Mouse (Mus musculus): ENCODE measurements around the gene Trim27. TPM values are rescaled to one million over a fixed set of nuclear protein-coding genes. Genes with fewer than 3 reads are reported as not detected.

Trim27 gene
- polyA plus RNA-seq, 1 experiment = 45.6 TPM

DNA sequence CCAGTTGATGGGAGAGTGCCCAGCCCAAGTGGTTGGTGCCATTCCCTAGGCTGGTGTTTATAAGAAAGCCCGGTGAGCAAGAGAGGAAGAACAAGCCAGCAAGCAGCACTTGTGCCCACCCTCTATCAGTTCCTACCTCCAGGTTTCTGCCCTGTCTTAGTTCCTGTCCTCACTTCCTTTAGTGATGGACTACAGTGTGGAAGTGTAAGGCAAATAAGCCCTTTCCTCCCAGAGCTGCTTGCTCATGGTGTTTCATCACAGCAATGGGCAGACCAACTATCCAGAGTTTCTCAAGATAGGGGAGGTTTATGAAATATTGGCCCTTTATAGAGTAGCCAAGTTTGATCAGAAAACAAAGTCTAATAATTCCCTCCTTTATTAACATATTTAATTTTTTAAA is 37.5 kb downstream of the Trim27 start:
- 17% methylated on average over 1 of the region's 1 CpGs for WGBS
- Histone ChIP-seq H3K4me3 (replicated peaks; ENCODE audit: control insufficient read depth, low read depth, low read length) (no peak overlapping the region), H3K27ac (ENCODE audit: control insufficient read depth, insufficient read depth, low read depth, low read length, poor library complexity) (no peak overlapping the region), H3K4me1 (ENCODE audit: control insufficient read depth, insufficient read depth, low read length) (no peaks in the 10 kb centered on the region; the same call in 1 of the 2 replicates)
- TF ChIP-seq CTCF (IDR thresholded peaks at IDR 0.05; ENCODE audit: control insufficient read depth, insufficient read depth, low read length) = no peak
- no peak for TF ChIP-seq POLR2A (IDR thresholded peaks at IDR 0.05; ENCODE audit: borderline replicate concordance, control insufficient read depth, low read depth, low read length)

DNA sequence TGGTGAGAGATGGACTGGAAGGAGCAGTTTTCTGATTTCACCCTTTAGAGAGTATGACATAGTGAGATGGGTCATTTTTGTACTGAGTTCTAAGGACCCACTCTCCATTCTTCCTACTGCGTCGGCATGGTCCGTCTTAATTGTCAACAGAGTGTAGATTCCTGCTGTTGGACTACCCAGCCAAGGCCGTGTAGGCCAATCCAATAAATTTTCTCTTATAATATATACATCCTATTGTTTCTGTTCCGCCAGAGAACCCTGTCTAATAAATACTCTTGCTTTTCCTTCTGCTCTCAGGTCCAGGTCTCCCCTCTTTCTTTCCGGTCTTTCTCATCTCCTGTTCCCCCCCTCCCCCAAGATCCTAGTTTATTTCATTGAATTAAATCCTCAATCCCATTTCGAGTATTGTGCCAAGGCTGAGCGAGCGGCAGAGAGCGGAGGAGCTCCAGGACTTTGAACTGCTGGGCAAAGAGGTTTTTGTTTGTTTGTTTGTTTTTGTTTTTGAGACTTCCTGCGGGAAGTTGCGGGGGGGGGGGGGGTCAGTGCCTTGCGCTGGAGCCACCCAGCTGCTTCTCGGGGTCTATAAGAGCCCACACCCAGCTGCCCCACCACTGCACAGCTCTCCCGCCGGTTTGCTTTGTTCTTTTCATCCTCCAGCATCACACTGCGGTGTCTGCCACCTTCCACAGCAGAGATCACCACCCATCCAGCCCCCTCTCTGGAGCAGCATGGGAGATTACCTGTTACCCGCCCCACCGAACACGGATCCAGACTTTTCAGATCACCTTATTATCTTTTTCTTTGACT is 42.6 kb downstream of the Trim27 start:
- TF ChIP-seq CTCF (IDR thresholded peaks at IDR 0.05; ENCODE audit: control insufficient read depth, insufficient read depth, low read length) = no peak
- no peak for TF ChIP-seq POLR2A (IDR thresholded peaks at IDR 0.05; ENCODE audit: borderline replicate concordance, control insufficient read depth, low read depth, low read length)
- no peaks in the 10 kb centered on the region; the same call in 1 of the 2 replicates for H3K4me1 ChIP-seq (ENCODE audit: control insufficient read depth, insufficient read depth, low read length)
- 29% methylated on average over 20 of the region's 20 CpGs for WGBS
- no peak overlapping the region for H3K27ac ChIP-seq (ENCODE audit: control insufficient read depth, insufficient read depth, low read depth, low read length, poor library complexity)
- peak overlapping the region; percentile 61 for H3K4me3 ChIP-seq (replicated peaks; ENCODE audit: control insufficient read depth, low read depth, low read length)

DNA sequence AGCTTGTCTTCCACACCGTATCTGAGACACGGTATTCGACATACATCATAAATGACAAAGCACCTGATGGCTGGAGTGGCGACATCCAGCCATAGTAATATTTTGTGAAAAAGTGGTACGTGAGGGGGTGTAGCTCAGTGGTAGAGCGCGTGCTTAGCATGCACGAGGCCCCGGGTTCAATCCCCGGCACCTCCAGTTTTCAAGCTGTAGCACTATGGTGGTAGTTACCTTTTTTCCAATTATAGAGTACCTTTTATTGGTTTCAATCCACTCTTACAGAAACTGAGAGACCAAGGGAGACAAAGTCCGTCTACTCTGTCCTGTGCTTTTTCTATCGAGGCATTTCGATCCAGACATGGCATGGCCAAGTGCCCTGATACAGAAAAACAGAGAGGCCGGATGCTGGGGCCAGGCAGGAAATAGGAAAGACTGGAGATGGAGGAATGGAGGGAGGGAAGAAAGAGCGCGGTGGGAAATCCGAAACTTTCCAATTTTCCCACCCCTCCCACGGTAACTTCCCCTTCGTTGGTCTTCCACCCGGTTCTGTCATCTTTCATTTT is 43.3 kb downstream of the Trim27 start:
- H3K27ac ChIP-seq (ENCODE audit: control insufficient read depth, insufficient read depth, low read depth, low read length, poor library complexity) = no peak overlapping the region
- no peak for TF ChIP-seq CTCF (IDR thresholded peaks at IDR 0.05; ENCODE audit: control insufficient read depth, insufficient read depth, low read length)
- TF ChIP-seq POLR2A (IDR thresholded peaks at IDR 0.05; ENCODE audit: borderline replicate concordance, control insufficient read depth, low read depth, low read length) = no peak
- H3K4me3 ChIP-seq (replicated peaks; ENCODE audit: control insufficient read depth, low read depth, low read length) = peak overlapping the region; percentile 61
- H3K4me1 ChIP-seq (ENCODE audit: control insufficient read depth, insufficient read depth, low read length) = no peaks in the 10 kb centered on the region
- under 1% methylated on average over 20 of the region's 20 CpGs for WGBS

DNA sequence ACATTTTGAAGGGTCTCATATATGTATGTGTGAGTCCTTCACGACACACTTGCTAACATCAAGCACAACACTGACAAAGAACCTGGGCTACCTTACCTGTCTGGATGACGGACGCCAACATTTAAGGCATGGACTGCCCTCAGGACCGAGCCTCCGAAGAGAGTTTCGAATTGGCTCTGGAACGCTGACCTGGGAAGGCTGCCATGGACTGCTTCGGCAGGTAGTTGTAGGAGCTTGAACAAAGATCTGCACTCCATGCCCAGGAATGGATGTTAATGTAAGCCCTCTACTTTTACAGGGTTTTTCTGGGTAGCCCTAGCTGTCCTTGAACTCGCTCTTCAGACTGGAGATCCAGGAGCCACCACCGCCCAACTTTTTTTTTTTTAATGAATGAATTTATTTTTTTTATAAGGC is 44.0 kb downstream of the Trim27 start:
- WGBS = 6% methylated on average over 10 of the region's 10 CpGs
- H3K27ac ChIP-seq (ENCODE audit: control insufficient read depth, insufficient read depth, low read depth, low read length, poor library complexity) = no peak overlapping the region
- TF ChIP-seq CTCF (IDR thresholded peaks at IDR 0.05; ENCODE audit: control insufficient read depth, insufficient read depth, low read length) (no peak), POLR2A (IDR thresholded peaks at IDR 0.05; ENCODE audit: borderline replicate concordance, control insufficient read depth, low read depth, low read length) (no peak)
- H3K4me3 ChIP-seq (replicated peaks; ENCODE audit: control insufficient read depth, low read depth, low read length) = peak overlapping the region; percentile 31
- no peaks in the 10 kb centered on the region for H3K4me1 ChIP-seq (ENCODE audit: control insufficient read depth, insufficient read depth, low read length)

DNA sequence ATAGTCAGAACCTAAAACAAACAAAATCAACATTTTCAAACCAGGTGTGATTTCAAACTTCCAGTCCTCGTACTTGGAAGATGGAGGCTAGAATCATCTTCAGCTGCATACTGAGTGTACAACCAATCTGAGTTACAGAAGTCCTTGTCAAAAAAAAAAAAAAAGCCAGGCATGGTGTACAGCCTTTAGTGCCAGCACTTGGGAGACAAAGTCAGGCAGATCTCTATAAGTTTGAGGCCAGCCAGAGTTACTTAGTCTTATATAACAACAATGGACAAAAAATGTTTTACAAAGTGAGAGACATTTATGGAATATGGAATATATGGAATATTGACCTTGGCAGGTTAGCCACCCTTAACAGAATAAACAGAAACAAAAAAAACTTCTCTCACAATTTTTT is 45.1 kb downstream of the Trim27 start:
- TF ChIP-seq CTCF (IDR thresholded peaks at IDR 0.05; ENCODE audit: control insufficient read depth, insufficient read depth, low read length) (no peak), POLR2A (IDR thresholded peaks at IDR 0.05; ENCODE audit: borderline replicate concordance, control insufficient read depth, low read depth, low read length) (no peak)
- 85% methylated on average over 1 of the region's 1 CpGs for WGBS
- H3K4me1 ChIP-seq (ENCODE audit: control insufficient read depth, insufficient read depth, low read length) = no peaks in the 10 kb centered on the region
- H3K4me3 ChIP-seq (replicated peaks; ENCODE audit: control insufficient read depth, low read depth, low read length) = no peak overlapping the region
- H3K27ac ChIP-seq (ENCODE audit: control insufficient read depth, insufficient read depth, low read depth, low read length, poor library complexity) = no peak overlapping the region

DNA sequence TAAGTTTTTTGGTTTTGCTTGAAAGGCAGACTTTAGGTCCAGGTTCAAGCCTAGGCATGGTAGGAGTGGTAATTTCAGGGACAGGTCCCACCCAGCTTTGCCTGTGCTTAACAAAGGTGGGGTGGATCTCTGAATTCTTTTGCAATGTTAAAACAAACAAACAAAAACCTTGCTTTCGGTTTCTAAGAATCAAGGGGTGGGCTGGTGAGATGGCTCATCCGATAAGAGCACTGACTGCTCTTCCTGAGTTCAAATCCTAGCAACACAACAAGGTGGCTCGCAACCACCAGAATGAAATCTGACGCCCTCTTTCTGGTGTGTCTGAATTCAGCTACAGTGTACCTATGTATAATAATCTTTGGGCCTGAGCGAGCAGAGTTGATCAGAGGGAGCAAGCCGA is 46.0 kb downstream of the Trim27 start:
- Histone ChIP-seq H3K4me1 (ENCODE audit: control insufficient read depth, insufficient read depth, low read length) (no peaks in the 10 kb centered on the region), H3K4me3 (replicated peaks; ENCODE audit: control insufficient read depth, low read depth, low read length) (no peak overlapping the region), H3K27ac (ENCODE audit: control insufficient read depth, insufficient read depth, low read depth, low read length, poor library complexity) (no peak overlapping the region)
- 81% methylated on average over 6 of the region's 6 CpGs for WGBS
- no peak for TF ChIP-seq POLR2A (IDR thresholded peaks at IDR 0.05; ENCODE audit: borderline replicate concordance, control insufficient read depth, low read depth, low read length)
- no peak for TF ChIP-seq CTCF (IDR thresholded peaks at IDR 0.05; ENCODE audit: control insufficient read depth, insufficient read depth, low read length)

DNA sequence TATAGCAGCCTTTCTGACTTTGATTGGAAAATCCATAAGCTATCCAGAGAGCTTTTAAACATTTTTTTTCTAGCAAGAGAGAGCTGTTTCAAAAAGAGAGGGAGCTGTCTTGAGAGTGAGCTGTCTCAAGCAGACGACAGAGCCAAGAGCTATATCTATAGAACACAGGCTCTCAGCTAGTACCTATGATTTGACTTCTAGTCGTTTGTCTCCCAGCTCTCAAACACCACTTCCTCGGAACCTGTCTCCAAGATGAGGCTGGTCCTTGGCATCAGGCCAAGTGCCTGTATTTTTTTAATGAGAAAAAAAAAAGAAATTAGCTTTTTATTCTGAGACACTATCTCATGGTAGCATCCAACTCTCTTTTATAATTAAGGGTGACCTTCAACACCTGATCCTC is 46.8 kb downstream of the Trim27 start:
- H3K4me1 ChIP-seq (ENCODE audit: control insufficient read depth, insufficient read depth, low read length) = no peaks in the 10 kb centered on the region
- TF ChIP-seq CTCF (IDR thresholded peaks at IDR 0.05; ENCODE audit: control insufficient read depth, insufficient read depth, low read length) = no peak
- no peak for TF ChIP-seq POLR2A (IDR thresholded peaks at IDR 0.05; ENCODE audit: borderline replicate concordance, control insufficient read depth, low read depth, low read length)
- 52% methylated on average over 3 of the region's 3 CpGs for WGBS
- no peak overlapping the region for H3K4me3 ChIP-seq (replicated peaks; ENCODE audit: control insufficient read depth, low read depth, low read length)
- no peak overlapping the region for H3K27ac ChIP-seq (ENCODE audit: control insufficient read depth, insufficient read depth, low read depth, low read length, poor library complexity)

DNA sequence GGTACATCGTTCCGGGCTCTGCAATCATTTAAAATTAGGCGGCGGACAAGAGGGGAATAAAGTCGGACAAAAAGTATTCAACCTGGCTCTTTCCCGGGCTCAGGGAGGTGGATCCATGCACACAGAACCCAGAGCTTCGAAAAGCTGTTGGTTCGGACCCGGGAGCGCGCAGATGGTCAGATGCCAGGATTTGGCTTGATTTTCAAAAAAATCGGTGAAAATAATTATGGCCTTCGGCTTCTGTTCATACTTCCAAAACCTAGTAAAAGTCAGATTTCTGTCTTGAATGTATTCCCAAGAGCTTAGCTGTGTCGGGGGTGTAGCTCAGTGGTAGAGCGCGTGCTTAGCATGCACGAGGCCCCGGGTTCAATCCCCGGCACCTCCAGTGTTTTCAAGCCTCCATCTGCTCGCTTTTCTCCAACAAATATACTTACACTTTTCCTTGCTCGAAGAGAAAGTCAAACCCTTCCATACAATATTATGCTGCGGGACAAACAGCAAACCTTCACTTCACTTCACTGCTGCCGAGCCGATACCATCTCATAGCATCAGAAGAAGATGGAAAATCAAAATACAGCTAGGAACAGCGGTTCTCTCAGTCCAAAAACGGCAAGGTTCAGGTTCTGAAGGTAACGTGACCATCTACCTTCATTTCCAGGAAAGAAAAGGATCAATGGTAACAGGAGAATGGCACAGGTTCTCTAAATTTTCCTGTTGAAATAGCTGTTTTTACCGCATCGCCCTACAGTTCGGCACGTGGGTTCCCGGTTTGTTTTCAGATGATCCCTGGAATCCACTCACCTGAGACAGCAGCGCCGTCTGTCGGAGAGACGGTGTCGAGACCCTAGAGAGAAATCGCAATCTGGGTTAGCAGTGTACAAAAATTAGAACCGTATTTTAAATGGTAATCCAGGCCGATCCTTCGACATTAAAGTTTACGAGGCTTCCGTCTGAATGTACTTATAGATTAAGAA is 54.8 kb downstream of the Trim27 start:
- peak overlapping the region; percentile 56 for H3K4me3 ChIP-seq (replicated peaks; ENCODE audit: control insufficient read depth, low read depth, low read length)
- H3K4me1 ChIP-seq (ENCODE audit: control insufficient read depth, insufficient read depth, low read length) = no peaks in the 10 kb centered on the region
- TF ChIP-seq CTCF (IDR thresholded peaks at IDR 0.05; ENCODE audit: control insufficient read depth, insufficient read depth, low read length) = peak; percentile 64
- TF ChIP-seq POLR2A (IDR thresholded peaks at IDR 0.05; ENCODE audit: borderline replicate concordance, control insufficient read depth, low read depth, low read length) = no peak
- WGBS = under 1% methylated on average over 43 of the region's 43 CpGs
- H3K27ac ChIP-seq (ENCODE audit: control insufficient read depth, insufficient read depth, low read depth, low read length, poor library complexity) = no peak overlapping the region

All from bone marrow, adult 2 months (tissue).